ENCODE assay signal across 8 mouse cellular contexts in genomic region chr6:137872055-137872735, GRCm38 (mm10).
DNase-seq lines count a peak whose midpoint lies in the region; ATAC-seq and TF ChIP-seq lines count a peak whose summit lies in the region.

No protein-coding gene starts in this region.

- DNase-seq in 416B (ENCODE audit: low read depth): peak; percentile 59
- DNase-seq in adrenal gland, postnatal 4 days (ENCODE audit: low spot score in 2 of 2): peak; percentile 10 to 28
- DNase-seq in heart, postnatal 25 days (ENCODE audit: low spot score): peak; percentile 3
- peak; percentile 71 to 74 for DNase-seq in kidney, postnatal 4 days
- DNase-seq in liver, embryonic 14.5 days (ENCODE audit: low read depth in 3 of 3, low spot score in 3 of 3): peak in 1 of 3 experiments; percentile 2
- peak; percentile 11 for DNase-seq in urinary bladder, postnatal 10 days (ENCODE audit: low spot score)

- H3K4me3 ChIP-seq in forebrain, embryonic 12.5 days (replicated peaks): no peak overlapping the region; the same call in 1 of the 2 replicates
- no peak overlapping the region for H3K4me3 ChIP-seq in liver, embryonic 14.5 days (ENCODE audit: insufficient read depth in 1 of 2, low read depth in 2 of 2, low read length in 2 of 2)
- no peak overlapping the region for H3K4me3 ChIP-seq in neural tube, embryonic 15.5 days (replicated peaks)

- no peaks in the 10 kb centered on the region for H3K36me3 ChIP-seq in forebrain, embryonic 12.5 days (replicated peaks)
- no peaks in the 10 kb centered on the region for H3K36me3 ChIP-seq in liver, embryonic 14.5 days (replicated peaks; ENCODE audit: control insufficient read depth, insufficient read depth, low read depth)
- no peaks in the 10 kb centered on the region for H3K36me3 ChIP-seq in neural tube, embryonic 15.5 days

- H3K27ac ChIP-seq in forebrain, embryonic 12.5 days: no peak overlapping the region
- no peak overlapping the region for H3K27ac ChIP-seq in liver, embryonic 14.5 days
- no peak overlapping the region for H3K27ac ChIP-seq in neural tube, embryonic 15.5 days (replicated peaks)

- H3K4me1 ChIP-seq in forebrain, embryonic 12.5 days: no peaks in the 10 kb centered on the region
- H3K4me1 ChIP-seq in liver, embryonic 14.5 days (replicated peaks; ENCODE audit: control insufficient read depth in 2 of 2, insufficient read depth in 2 of 2, low read length in 1 of 2): no peaks in the 10 kb centered on the region
- no peaks in the 10 kb centered on the region for H3K4me1 ChIP-seq in neural tube, embryonic 15.5 days

- WGBS in forebrain, embryonic 12.5 days: 33% methylated on average over 17 of the region's 17 CpGs
- WGBS in liver, embryonic 14.5 days (ENCODE audit: insufficient replicate concordance): 30% methylated on average over 17 of the region's 17 CpGs
- WGBS in neural tube, embryonic 15.5 days: 40% methylated on average over 17 of the region's 17 CpGs

- TF ChIP-seq CTCF in liver, embryonic 14.5 days (IDR thresholded peaks at IDR 0.05; ENCODE audit: low read depth): peak; percentile 58

- H3K27me3 ChIP-seq in forebrain, embryonic 12.5 days: no peaks in the 10 kb centered on the region
- H3K27me3 ChIP-seq in liver, embryonic 14.5 days (ENCODE audit: control insufficient read depth, insufficient read depth, low read length): no peaks in the 10 kb centered on the region
- H3K27me3 ChIP-seq in neural tube, embryonic 15.5 days (replicated peaks): no peaks in the 10 kb centered on the region

- 0 out of 2 replicates have a peak, but pooled peaks cover 5% of the 10 kb centered on the region for H3K9me3 ChIP-seq in forebrain, embryonic 12.5 days
- no peaks in the 10 kb centered on the region for H3K9me3 ChIP-seq in liver, embryonic 14.5 days (ENCODE audit: control insufficient read depth, low read length)
- no peaks in the 10 kb centered on the region for H3K9me3 ChIP-seq in neural tube, embryonic 15.5 days (replicated peaks)

- H3K9ac ChIP-seq in forebrain, embryonic 12.5 days: no peak overlapping the region
- no peak overlapping the region for H3K9ac ChIP-seq in liver, embryonic 14.5 days (replicated peaks)
- H3K9ac ChIP-seq in neural tube, embryonic 15.5 days (replicated peaks): no peak overlapping the region

- intact Hi-C loops in heart, postnatal 25 days (cut with DNase I): loop anchor here (5.0 kb wide), 1 partner anchor 280 kb away; no protein-coding TSS in a partner anchor

- peak overlapping the region; percentile 34 for H3K4me2 ChIP-seq in forebrain, embryonic 12.5 days
- no peak overlapping the region for H3K4me2 ChIP-seq in liver, embryonic 14.5 days (ENCODE audit: low read depth)
- H3K4me2 ChIP-seq in neural tube, embryonic 15.5 days: peak overlapping the region; percentile 19

- TF ChIP-seq EP300 in liver, embryonic 14.5 days (IDR thresholded peaks at IDR 0.05; ENCODE audit: low read depth): no peak

- ATAC-seq in forebrain, embryonic 12.5 days (ENCODE audit: low FRiP score): no peak
- no peak for ATAC-seq in liver, embryonic 14.5 days (ENCODE audit: insufficient read depth)
- ATAC-seq in neural tube, embryonic 15.5 days (ENCODE audit: low FRiP score): no peak
